Mouse (Mus musculus) retina, adult 2 months (tissue): ENCODE measurements around the gene Aaas.

Experiments used
- DNase-seq: peaks from one replicate; pipeline ENCODE4 v3.0.0-alpha.2; 2012; ENCODE audit warnings: low read depth, low spot score

Aaas gene

DNA sequence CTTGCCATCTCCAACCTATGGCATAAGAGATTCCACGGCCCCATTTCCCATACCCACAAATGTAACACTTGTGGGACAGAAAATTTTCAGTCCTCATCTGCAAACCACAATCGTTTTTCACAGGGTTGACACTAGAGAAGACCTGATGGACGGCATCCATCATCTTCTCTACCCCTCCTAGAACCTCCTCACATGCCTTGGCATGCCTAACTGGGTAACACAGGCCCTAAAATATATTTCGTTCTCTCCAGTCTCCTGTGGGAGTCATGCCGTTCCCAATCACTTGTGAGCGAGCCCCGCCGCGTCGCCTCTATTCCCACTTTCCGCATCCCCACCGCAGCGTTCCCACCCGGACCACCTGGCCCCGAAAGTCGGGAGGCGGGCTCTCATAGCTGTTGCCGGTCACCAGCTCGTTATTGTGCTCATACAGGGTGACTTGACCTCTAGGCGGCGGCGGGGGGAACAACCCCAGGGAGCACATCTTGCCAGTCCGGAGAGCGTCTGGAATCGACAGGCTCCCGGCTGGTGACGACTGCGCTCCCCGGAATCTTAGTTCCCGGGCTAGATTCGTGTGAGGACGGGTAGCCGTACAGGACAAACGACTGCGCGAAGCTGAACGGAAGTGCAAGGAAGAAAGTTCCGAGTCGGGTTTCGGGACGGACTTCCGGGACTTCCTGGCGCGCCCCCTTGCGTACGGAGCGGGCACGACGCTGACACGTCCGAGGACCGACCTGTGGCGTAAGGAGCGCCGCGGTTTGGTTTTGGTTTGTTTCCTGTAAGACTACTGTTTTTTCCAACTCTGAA, at the start of gene Aaas:
Aaas (minus strand) TSS at position 634 of the 804 bp plus-strand sequence.
- DNase-seq = peak; percentile 88

DNA sequence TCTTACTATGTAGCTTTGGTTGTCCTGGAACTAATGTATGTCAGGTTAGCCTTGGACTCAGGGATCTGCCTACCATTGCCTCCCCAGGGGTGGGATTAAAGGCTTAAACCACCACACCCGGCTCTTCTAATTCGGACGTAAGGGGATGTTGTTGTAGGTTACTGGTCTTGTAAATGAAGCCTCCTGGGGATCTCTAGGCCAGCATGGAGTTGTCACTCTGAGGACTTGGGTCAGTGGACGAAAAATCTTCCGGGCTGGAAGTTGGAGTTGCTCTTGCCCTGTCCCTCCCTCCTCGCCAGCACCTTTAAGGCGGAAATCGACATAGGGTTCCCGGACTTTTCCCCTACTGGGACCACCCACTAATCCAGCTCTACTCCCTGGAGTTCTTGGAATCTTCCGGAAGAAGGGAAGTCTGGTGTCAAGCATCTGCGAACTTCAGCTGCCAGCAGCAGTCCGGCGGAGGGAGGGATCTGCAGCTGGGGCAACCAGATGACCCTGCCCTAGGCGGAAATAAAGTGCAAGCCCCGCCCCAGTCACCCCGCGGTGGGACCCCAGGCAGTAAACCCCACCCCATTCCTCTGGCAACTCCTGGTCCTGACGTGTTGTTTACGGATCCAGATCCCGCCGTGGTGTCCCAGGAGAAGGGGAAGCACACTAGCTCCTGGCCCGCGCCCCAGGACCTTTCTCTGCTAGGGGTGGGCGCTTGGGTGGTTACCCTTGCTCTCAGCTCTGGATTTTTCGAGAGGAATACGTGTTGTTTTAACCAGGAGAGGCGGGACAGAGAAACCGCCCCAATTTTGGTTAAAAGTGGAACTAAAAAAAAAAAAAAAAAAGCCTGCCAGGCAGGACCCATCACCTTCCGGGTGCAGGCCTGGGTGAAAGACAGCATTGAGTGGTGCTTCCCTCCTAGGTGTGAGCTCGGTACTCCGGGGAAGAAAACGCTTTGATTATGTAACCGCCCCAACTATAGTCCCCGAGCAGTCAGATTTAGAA, 49.0 kb upstream of the Aaas start:
- no peak for DNase-seq

DNA sequence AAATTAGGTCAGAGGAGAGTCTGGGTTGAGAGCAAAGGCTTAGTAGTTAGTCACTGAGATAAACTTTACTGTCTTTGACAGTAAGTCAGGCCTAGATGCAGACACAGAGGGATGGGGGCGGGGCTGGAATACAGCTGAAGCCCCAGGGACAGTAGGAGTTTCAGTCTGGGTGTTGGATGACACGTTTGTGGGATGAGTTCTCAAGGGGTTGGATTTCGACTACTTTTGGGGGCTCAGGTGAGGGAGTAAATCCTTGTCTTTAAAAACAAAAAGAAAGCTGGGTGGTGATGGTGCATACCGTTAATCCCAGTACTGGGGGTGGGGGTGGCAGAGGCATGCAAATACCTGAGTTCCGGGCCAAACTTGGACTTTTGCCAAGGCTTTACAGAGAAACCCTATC, 48.1 kb upstream of the Aaas start:
- DNase-seq = no peak

DNA sequence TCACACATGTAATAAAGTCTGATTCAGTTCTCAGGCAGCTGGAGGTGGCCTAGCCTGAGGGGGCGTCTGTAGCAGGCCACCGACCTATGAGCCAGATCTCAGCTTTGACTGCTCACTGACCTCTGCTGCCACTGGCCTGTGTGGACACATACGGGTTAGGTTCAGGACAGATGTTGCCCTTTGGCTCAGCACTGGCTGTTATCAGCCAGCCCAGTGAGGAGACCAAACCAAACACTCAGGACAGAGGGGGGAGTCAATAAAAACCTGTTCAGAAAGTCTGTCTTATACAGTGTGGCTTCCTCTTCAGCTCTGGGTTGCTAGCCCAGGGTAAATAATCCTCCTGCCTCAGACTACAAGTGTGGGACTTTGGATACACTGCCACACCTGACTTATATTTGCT, 44.5 kb upstream of the Aaas start:
- DNase-seq = no peak

DNA sequence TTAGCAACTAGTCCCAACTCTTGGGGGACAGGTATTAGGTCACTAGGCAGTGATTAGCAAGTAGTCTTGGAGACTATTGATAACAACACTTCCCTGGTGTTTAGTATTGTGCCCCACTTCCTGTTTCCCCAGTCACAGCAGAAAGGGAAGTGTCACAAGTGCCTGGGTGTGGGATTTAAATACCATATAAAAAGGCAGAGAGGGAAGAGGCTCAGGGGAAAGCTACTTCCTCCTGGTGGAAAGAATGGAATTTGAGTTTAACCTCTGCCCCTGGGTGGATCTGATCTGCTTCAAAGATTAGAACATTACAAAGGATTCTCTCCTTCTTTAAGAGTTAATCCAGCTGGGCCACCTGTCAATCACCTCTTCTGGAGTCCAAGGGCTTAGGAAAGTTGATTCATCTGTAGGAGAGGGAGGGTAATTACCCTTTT, 43.0 kb upstream of the Aaas start:
- no peak for DNase-seq

DNA sequence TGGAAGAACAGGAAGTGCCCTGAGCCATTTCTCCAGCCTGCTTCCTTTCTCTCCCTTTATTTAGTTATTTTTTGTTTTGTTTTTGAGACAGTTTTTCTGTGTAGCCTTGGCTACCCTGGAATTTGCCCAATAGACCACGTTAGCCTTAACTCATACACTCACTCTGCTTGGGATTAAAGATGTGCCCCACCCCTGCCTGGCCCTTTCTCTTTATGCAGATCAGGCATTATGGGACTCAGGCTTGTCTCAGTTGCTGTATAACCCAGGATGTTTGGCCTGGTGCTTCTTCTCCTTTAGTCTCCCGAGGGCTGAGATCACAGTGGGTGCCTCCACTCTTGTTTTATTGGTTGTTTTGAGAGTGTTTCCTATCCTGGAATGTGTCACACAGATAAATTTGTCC, 41.9 kb upstream of the Aaas start:
- no peak for DNase-seq

DNA sequence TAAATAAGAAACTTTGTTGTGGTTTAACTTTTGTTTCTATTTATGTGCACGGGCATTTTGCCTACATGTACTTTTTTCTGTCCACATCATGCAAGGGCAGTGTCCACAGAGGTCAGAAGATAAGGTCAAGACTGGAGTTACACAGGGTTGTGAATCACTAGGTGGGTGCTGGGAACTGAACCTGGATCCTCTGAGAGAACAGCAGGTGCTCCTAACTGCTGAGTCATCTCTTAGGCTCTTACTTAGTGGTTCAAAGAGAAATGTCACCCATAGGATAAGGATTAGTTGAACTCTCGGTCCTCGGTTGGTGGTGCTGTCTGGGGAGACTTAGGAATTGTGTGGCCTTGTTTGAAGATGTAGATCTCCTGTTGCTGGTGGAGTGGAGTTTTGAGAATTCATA, 38.4 kb upstream of the Aaas start:
- DNase-seq = no peak

DNA sequence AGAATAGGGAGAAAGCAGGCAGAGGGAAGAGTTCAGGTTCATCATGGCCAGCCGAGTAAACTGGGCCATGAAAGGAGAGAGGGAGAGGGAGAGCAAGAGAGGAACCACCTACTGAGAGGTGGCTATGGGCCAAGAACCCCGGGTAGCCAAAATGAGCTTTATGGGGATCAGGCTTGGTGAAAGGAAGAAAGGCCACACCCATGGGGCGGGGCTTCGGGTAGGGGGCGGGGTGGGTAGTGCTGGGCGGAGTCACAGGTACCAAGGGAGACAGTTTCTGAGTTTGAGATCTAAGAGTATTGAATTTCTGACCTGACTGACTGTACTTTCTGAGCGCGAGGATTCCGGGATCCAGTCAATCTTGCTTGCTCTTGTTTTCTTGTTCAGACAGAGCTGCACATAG, 36.1 kb upstream of the Aaas start:
- no peak for DNase-seq

DNA sequence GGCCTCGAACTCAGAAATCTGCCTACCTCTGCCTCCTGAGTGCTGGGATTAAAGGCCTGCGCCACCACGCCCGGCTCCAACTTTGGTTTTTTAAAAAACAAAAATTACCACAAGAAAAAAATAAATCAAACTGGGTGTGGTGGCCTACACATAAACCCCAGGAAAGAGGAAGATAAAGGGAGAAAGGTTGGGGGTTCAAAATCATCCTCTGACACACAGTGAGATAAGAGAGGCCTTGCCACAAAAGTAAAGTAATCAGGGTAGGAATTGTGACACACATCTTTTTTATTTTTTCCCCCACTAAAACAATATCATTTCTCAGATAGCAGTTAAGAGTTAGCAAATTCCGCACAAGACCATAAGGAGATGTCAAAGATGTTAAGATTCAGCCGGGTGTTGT, 33.1 kb upstream of the Aaas start:
- DNase-seq = no peak

DNA sequence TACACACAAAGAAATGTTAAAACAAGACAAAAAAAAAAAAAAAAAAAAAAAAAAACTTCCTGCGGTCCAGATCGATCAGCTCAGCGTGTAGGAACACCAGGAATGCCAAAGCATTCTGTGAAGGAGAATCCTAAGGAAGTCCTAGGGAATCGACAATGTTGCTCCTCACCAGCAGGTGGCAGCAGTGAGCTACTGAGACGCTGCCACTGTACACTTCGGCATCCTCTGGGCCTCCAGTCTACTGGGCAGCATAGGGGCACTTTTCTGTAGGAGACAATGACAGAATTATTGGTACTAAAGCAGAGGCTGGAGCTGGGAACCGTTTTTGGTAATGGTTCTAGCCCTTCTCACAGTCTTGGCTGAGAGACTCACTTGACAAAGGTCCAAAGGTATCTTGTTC, 31.0 kb upstream of the Aaas start:
- peak; percentile 65 for DNase-seq

DNA sequence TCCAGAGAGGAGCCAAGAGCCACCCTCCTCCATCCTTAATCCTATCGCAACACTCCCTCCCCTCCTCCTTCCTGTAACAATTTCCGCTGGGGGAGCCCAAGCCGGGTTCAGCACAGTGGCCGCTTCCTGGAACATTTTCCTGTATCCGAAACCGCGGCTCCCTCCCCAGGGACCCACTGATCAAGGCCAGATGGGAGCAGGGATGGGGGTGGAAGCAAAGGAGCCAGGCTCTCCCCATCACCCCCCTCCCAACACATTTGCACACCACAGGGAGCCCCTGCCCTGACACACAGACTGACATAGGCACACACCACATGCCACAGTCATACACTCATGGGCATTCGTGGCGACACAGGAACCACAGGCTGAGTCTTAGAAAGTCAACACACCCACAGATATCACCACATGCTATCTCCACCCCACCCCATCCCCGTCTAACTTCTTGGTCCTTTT, 27.3 kb upstream of the Aaas start:
- no peak for DNase-seq

DNA sequence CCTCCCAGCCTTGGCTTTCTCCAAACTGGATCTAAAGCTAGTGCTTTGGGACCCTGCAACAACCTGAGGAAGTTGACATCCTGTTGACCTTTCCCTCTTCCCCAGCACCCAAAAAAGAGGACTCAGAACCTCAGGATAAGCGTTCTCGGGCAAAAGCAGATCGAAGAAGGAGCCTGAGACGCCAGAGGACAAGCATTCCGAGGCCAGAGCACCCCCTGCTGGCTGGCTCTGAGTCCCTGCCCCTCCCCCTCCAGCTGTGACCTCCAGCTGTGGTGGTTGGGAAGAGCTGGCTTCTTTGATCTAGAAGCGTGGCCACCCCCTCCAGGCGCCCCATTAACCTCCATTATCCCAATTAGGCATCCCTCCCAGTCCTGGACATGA, 26.6 kb upstream of the Aaas start:
- DNase-seq = peak; percentile 51

DNA sequence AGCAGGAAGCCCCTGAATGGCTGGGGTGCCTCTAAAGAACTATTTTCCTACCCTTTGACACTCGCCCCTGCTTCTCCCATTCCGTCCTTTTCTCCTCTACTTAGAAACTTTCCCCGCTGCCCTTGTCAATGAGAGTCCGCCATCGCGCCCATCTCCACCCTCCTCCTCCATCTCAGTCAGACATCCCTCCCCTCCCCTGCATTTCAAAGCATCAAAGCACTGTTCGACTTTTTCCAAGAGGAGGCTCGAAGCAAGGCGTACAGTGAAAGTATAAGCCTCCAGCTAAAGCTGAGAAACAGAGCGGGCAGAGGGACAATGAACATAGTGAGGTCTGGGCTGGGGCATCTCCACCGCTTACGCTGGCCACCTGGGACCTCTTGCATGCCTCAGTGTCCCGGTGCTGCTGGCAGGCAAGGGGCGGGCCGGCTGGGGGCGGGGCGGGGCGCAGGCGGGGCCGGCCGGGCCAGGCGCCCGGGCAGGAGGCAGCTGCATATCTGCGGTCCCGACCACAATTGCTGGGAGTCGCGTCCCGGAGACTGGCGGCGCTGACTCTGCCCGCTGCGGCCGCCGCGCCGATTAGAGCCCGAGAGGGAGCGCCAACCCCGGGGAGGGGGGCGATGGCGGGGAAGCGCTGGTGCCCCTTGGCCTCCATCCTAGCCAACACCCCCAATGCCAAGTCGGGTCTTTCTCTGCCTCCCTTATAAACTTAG, 26.0 kb upstream of the Aaas start:
- no peak for DNase-seq

DNA sequence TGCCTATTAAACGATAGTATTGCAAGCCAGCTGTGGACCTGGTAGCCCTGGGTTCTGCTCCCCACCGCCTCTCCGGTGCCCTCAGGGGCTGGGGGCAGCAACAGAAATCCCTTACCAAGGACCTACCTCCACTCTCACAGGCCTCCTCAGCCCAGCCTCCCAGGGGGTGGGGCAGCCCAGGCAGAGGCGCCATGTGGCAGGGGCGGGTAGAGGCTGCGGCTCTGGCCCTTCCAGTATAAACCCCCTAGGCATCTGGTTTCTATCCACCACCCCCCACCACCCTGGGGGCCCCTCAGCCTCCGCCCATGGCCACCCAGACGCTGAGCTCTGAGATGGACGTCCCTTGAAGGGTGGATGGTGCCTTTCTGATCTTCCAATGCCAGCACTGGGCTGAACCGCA, 20.2 kb upstream of the Aaas start:
- no peak for DNase-seq

DNA sequence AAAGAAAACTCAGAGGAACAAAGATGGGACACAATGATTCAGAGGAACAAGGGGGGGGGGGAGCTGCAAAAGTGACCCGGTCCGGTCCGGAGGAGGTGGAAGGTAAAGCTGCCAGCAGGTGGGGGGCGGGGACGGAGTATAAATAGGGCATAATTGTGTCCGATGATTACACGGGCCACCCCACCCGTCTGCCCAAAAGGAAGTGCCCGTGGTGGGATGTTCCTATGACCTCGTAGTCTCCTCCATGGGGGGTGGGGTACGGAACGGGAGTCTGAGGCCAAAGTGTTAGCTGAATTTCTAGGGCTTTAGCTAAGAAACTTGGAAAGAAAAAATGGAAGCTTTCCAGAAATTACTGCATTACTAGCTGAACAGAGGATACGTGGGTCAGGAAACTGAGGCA, 19.4 kb upstream of the Aaas start:
- no peak for DNase-seq

DNA sequence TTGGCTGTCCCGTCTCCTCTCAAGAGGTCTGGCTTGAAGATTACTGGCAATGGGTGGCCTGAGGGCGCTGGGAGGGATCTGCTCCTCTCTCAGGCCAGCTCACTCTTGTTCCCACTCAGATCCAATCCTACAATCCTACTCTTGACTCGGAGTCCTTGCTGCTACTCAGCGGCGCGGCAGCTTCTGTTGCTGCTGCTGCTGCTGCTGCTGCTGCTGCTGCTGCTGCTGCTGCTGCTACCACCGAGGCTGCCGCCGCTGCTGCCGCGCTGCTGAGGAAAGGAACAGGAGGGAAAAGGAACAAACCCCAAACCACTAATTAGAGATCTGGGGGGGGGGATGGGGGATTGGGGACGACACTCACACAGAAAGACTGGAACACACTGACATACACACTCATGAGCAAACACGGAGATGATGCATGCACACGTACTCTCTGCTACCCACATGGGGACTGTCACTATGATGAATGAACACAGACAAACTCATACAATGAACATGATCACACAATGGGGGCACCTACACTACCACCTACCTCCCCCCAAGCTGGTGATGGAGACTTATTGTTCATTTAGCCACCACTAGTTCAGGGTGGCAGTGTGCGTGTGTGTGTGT, 16.3 kb upstream of the Aaas start, which contains the start of gene Sp7:
Sp7 (minus strand) TSS at position 450 of the 612 bp plus-strand sequence.
- no peak for DNase-seq

DNA sequence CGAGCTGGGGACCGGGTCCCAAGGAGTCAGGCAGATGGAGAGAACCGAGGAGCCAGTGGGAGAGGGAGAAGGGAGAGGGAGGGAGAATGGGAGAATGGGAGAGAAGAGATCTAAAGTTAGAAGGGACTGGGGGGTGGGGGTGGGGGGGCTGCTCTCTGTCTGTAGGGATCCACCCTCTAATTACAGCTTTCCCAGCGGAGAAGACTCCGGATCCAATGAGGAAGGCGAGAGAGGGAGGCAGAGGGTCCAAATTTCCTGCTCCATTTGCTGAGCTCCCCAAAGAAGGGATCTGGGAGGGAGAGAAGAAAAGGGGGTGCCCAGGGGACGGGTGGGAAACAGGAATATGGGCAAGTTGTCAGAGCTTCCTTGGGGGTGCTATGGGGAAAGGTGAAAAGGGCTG, 15.7 kb upstream of the Aaas start:
- DNase-seq = no peak

DNA sequence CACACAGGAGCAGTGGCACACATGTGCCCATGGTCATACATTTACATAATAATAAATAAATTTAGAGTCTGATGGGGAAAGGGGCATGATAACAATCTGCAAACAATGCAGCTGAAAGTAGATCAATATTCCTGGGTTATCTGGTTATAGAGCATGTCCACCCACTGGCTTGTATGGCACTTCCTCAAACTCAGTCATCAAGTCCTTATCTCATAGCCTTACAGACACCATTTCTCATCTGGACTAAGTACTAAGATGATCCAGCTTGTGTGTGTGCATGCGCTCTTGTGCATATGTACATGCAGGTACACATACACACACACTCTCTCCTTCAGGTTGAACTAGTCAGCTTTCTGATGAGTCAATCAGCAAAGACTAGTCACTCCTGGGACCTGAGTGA, 14.1 kb upstream of the Aaas start:
- DNase-seq = no peak

DNA sequence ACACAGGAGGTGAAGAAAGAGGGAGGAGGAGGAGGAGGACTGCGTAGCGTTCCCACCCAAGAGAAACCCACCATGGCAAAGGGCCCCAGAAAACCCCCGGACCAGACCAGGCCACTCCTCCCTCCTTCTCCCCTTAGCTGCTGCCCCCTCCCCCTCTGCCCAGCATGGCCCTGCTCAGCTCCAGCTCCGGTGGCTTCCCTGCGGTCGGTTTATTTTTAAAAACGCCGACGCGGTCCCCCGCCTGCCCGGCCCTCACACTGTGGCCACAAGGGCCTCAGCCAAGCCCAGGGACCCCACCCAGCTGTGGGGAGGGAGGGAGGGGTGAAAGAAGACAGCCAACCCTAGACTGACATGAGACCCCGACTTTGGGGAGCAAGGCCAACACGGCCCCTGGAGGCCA, 12.1 kb upstream of the Aaas start:
- no peak for DNase-seq

DNA sequence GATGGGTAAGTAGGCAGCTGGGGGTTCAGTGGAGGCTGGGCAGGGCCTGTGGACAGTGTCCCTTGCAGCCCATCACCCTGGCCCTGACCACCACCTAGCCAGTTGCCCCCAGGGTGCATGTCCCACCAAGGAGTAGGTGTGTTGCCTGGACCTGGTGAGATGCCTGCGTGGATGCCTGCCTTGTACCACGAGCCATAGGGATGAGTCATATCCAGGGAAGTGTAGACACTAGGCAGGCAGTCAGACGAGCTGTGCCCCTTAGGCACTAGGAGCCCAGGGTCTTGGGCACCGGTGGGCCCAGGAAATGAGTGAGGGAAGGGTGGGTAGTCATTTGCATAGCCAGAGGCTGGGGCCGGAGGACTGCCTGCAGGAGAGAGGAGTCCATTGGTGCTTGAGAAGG, 8.3 kb upstream of the Aaas start:
- DNase-seq = no peak

DNA sequence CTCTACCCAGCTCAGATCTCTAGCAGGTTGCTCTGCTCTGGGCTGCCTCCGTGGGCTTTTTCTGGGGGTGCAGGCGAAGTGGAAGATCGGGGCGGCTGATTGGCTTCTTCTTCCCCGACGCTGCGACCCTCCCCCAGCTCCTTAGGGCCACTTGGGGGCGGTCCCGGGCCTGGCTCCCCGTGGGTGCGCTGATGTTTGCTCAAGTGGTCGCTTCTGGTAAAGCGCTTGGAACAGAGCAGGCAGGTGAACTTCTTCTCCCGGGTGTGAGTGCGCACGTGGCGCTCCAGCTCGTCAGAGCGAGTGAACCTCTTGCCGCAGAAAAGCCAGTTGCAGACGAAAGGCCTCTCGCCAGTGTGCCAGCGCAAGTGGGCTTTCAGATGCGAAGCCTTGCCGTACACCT, 7.6 kb upstream of the Aaas start:
- DNase-seq = no peak
